Mouse (Mus musculus) C2C12 (cell line): ENCODE measurements around the gene Dlgap1.

ENCODE experiments used
- CTCF ChIP-seq: IDR thresholded peaks from one replicate; pipeline ENCODE4 v1.5.1; 2011; ENCODE audit not compliant: control insufficient read depth, insufficient read depth, insufficient read length
- MYOD1 ChIP-seq: IDR thresholded peaks from one replicate; pipeline ENCODE4 v1.6.1; 2011; ENCODE audit warnings: low read depth; ENCODE audit not compliant: control insufficient read depth, insufficient read length
- MYOG ChIP-seq: IDR thresholded peaks from one replicate; pipeline ENCODE4 v1.6.1; 2011; ENCODE audit not compliant: control insufficient read depth, insufficient read length; ENCODE audit errors: extremely low read depth

DNA sequence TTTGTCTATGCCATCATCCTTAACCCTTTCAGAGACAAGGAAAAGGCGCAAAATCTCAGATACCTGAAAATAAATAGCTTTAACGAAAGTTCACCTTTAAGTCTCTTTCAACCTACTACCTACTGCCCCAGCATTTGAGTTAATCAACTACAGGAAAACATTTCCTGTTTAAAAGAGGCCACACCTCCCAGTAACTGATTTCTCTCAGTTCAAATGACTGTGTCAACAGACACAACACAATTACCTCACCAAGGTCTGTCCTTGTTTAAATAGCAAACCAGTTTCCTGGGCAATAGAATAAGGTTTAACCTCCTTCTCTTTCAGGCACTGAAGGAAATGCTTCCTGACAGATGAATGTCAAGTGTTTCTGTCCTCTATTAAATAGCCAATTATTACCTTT, 876.7 kb downstream of the Dlgap1 start:
- TF ChIP-seq MYOD1 (no peak), CTCF (no peak), MYOG (no peak)
